Mouse (Mus musculus) kidney, embryonic 14.5 days (tissue): ENCODE measurements around the gene Hnf4a. TPM values are rescaled to one million over a fixed set of nuclear protein-coding genes. Genes with fewer than 3 reads are reported as not detected.

Experiments used
- ATAC-seq: fragments of 200-750 bp; cut with Nextera tagmentation; 2 replicates; pipeline ENCODE4 v1.8.0; 2017; ENCODE audit warnings: moderate number of reproducible peaks, mild to moderate bottlenecking, moderate TSS enrichment, moderate library complexity; ENCODE audit not compliant: low FRiP score, low TSS enrichment
- H3K27ac ChIP-seq: fragments of 300-500 bp; sonication (generic); 2 replicates; pipeline ENCODE4 v1.5.1; 2014; ENCODE audit warnings: low read depth, mild to moderate bottlenecking, low read length, moderate library complexity, mixed read lengths
- H3K27me3 ChIP-seq: fragments of 300-500 bp; sonication (generic); 2 replicates; pipeline ENCODE4 v1.6.1; 2014; ENCODE audit warnings: mild to moderate bottlenecking, low read length; ENCODE audit not compliant: control insufficient read depth, insufficient read depth
- H3K36me3 ChIP-seq: fragments of 300-500 bp; sonication (generic); 2 replicates; pipeline ENCODE4 v1.6.1; 2014; ENCODE audit warnings: low read length, mixed read lengths; ENCODE audit not compliant: control insufficient read depth, insufficient read depth
- H3K4me1 ChIP-seq: fragments of 300-500 bp; sonication (generic); 2 replicates; pipeline ENCODE4 v1.6.1; 2014; ENCODE audit warnings: low read length, mixed read lengths; ENCODE audit not compliant: control insufficient read depth, insufficient read depth
- H3K4me2 ChIP-seq: fragments of 300-500 bp; sonication (generic); replicated peaks from 2 replicates; pipeline ENCODE4 v1.6.1; 2014; ENCODE audit warnings: low read depth, mild to moderate bottlenecking, low read length
- H3K4me3 ChIP-seq: fragments of 300-500 bp; sonication (generic); 2 replicates; pipeline ENCODE4 v1.5.1; 2014; ENCODE audit warnings: mild to moderate bottlenecking, low read length
- H3K9ac ChIP-seq: fragments of 300-500 bp; sonication (generic); 2 replicates; pipeline ENCODE4 v1.6.1; 2014; ENCODE audit warnings: low read depth, mild to moderate bottlenecking, low read length, moderate library complexity
- H3K9me3 ChIP-seq: fragments of 300-500 bp; sonication (generic); 2 replicates; pipeline ENCODE4 v1.6.1; 2016; ENCODE audit warnings: low read length; ENCODE audit not compliant: control insufficient read depth
- WGBS: fragments of 180-500 bp; shearing (Covaris S2); extraction: QIAGEN DNeasy Blood & Tissue Kit; methylation state at CpG from one replicate; pipeline ENCODE4 v1.1.7; 2014; 5-methylcytosine and 5-hydroxymethylcytosine counted together
- polyA plus RNA-seq: library from polyadenylated mRNA; unstranded; fragments of >200 nt; fragmentation: Nextera tagmentation; extraction: Ambion mirVana; gene quantifications from 2 replicates; pipeline ENCODE4 v1.2.1, GENCODE M21; 2014

Hnf4a gene
- polyA plus RNA-seq, 1 experiment from 2014 or later, result 10.7 TPM

GRCm38 (mm10) chr2:163590211-163590610 is 83.6 kb downstream of the Hnf4a start:
- Histone ChIP-seq H3K27me3 (no peaks in the 10 kb centered on the region), H3K4me2 (no peak overlapping the region), H3K9me3 (no peaks in the 10 kb centered on the region), H3K36me3 (no peaks in the 10 kb centered on the region), H3K27ac (no peak overlapping the region), H3K4me3 (no peak overlapping the region), H3K4me1 (0 out of 2 replicates have a peak, but pooled peaks cover 2% of the 10 kb centered on the region), H3K9ac (no peak overlapping the region)
- 55% methylated on average over 12 of the region's 12 CpGs for WGBS
- no peak for ATAC-seq

- Histone ChIP-seq H3K4me3 (no peak overlapping the region), H3K36me3 (no peaks in the 10 kb centered on the region), H3K4me1 (0 out of 2 replicates have a peak, but pooled peaks cover 4% of the 10 kb centered on the region), H3K27ac (no peak overlapping the region), H3K4me2 (no peak overlapping the region), H3K27me3 (no peaks in the 10 kb centered on the region), H3K9ac (no peak overlapping the region), H3K9me3 (no peaks in the 10 kb centered on the region)
- 66% methylated on average over 5 of the region's 5 CpGs for WGBS
- no peak for ATAC-seq
Measured at GRCm38 (mm10) chr2:163590996-163591395, 84.4 kb downstream of the Hnf4a start.

- Histone ChIP-seq H3K4me2 (no peak overlapping the region), H3K9ac (no peak overlapping the region), H3K4me3 (no peak overlapping the region), H3K36me3 (no peaks in the 10 kb centered on the region), H3K27me3 (no peaks in the 10 kb centered on the region), H3K9me3 (no peaks in the 10 kb centered on the region), H3K27ac (no peak overlapping the region), H3K4me1 (0 out of 2 replicates have a peak, but pooled peaks cover 4% of the 10 kb centered on the region)
- WGBS, result 75% methylated on average over 1 of the region's 1 CpGs
- ATAC-seq, result no peak
Measured at GRCm38 (mm10) chr2:163592084-163592483, 85.5 kb downstream of the Hnf4a start.

GRCm38 (mm10) chr2:163593636-163594282 is 87.2 kb downstream of the Hnf4a start:
- ATAC-seq, result no peak
- H3K4me2 ChIP-seq, result no peak overlapping the region
- H3K4me3 ChIP-seq, result no peak overlapping the region
- WGBS, result 91% methylated on average over 10 of the region's 10 CpGs
- H3K9me3 ChIP-seq, result no peaks in the 10 kb centered on the region
- no peaks in the 10 kb centered on the region for H3K27me3 ChIP-seq
- 0 out of 2 replicates have a peak, but pooled peaks cover 4% of the 10 kb centered on the region for H3K4me1 ChIP-seq
- no peak overlapping the region for H3K27ac ChIP-seq
- H3K36me3 ChIP-seq, result no peaks in the 10 kb centered on the region
- H3K9ac ChIP-seq, result no peak overlapping the region

GRCm38 (mm10) chr2:163595119-163595518 is 88.5 kb downstream of the Hnf4a start:
- no peak overlapping the region for H3K4me3 ChIP-seq
- H3K27ac ChIP-seq, result no peak overlapping the region; the same call in 1 of the 2 replicates
- H3K9me3 ChIP-seq, result no peaks in the 10 kb centered on the region
- 7% methylated on average over 2 of the region's 2 CpGs for WGBS
- ATAC-seq, result peak; percentile 51; the same call in 1 of the 2 replicates
- no peaks in the 10 kb centered on the region for H3K36me3 ChIP-seq
- no peaks in the 10 kb centered on the region for H3K27me3 ChIP-seq
- H3K9ac ChIP-seq, result 0 out of 2 replicates have a peak overlapping the region, but pooled peaks have one; percentile 28
- H3K4me2 ChIP-seq, result no peak overlapping the region
- 0 out of 2 replicates have a peak, but pooled peaks cover 4% of the 10 kb centered on the region for H3K4me1 ChIP-seq

- H3K9ac ChIP-seq, result no peak overlapping the region
- H3K27me3 ChIP-seq, result no peaks in the 10 kb centered on the region
- H3K27ac ChIP-seq, result no peak overlapping the region; the same call in 1 of the 2 replicates
- WGBS, result 68% methylated on average over 13 of the region's 13 CpGs
- H3K36me3 ChIP-seq, result no peaks in the 10 kb centered on the region
- H3K4me3 ChIP-seq, result no peak overlapping the region
- H3K4me1 ChIP-seq, result 0 out of 2 replicates have a peak, but pooled peaks cover 4% of the 10 kb centered on the region
- no peak for ATAC-seq
- H3K4me2 ChIP-seq, result no peak overlapping the region
- no peaks in the 10 kb centered on the region for H3K9me3 ChIP-seq
Measured at GRCm38 (mm10) chr2:163596057-163596872, 89.7 kb downstream of the Hnf4a start.

- no peak overlapping the region for H3K9ac ChIP-seq
- no peaks in the 10 kb centered on the region for H3K36me3 ChIP-seq
- no peaks in the 10 kb centered on the region for H3K27me3 ChIP-seq
- WGBS, result 66% methylated on average over 3 of the region's 3 CpGs
- H3K4me2 ChIP-seq, result no peak overlapping the region
- no peak overlapping the region for H3K4me3 ChIP-seq
- no peaks in the 10 kb centered on the region for H3K9me3 ChIP-seq
- 0 out of 2 replicates have a peak, but pooled peaks cover 4% of the 10 kb centered on the region for H3K4me1 ChIP-seq
- no peak for ATAC-seq
- no peak overlapping the region for H3K27ac ChIP-seq
Measured at GRCm38 (mm10) chr2:163596873-163597155, 90.2 kb downstream of the Hnf4a start.

- Histone ChIP-seq H3K27me3 (no peaks in the 10 kb centered on the region), H3K36me3 (no peaks in the 10 kb centered on the region), H3K4me3 (no peak overlapping the region), H3K27ac (no peak overlapping the region), H3K9ac (no peak overlapping the region), H3K4me2 (no peak overlapping the region), H3K4me1 (peaks cover 4% of the 10 kb centered on the region; the same call in 1 of the 2 replicates), H3K9me3 (no peaks in the 10 kb centered on the region)
- 53% methylated on average over 4 of the region's 4 CpGs for WGBS
- no peak for ATAC-seq
Measured at GRCm38 (mm10) chr2:163597661-163598060, 91.1 kb downstream of the Hnf4a start.

- no peak overlapping the region for H3K4me2 ChIP-seq
- H3K36me3 ChIP-seq, result no peaks in the 10 kb centered on the region
- H3K9me3 ChIP-seq, result no peaks in the 10 kb centered on the region
- no peak for ATAC-seq
- WGBS, result 0% methylated on average over 1 of the region's 1 CpGs
- H3K27ac ChIP-seq, result no peak overlapping the region
- no peak overlapping the region for H3K4me3 ChIP-seq
- H3K9ac ChIP-seq, result no peak overlapping the region
- H3K4me1 ChIP-seq, result peaks cover 9% of the 10 kb centered on the region; the same call in 1 of the 2 replicates
- H3K27me3 ChIP-seq, result no peaks in the 10 kb centered on the region
Measured at GRCm38 (mm10) chr2:163599226-163599625, 92.6 kb downstream of the Hnf4a start.
